Mouse (Mus musculus) right cerebral cortex, postnatal 25 days (tissue): ENCODE data around the gene Lpar3.
"Not testable (repeated sequence)": the region's sequence is repeated elsewhere in the genome, so short reads cannot be mapped to it uniquely, and the experiment has no call there.

Source experiments
- DNase-seq: peaks from one replicate; pipeline ENCODE4 v3.0.0; 2022

Gene Lpar3

DNA sequence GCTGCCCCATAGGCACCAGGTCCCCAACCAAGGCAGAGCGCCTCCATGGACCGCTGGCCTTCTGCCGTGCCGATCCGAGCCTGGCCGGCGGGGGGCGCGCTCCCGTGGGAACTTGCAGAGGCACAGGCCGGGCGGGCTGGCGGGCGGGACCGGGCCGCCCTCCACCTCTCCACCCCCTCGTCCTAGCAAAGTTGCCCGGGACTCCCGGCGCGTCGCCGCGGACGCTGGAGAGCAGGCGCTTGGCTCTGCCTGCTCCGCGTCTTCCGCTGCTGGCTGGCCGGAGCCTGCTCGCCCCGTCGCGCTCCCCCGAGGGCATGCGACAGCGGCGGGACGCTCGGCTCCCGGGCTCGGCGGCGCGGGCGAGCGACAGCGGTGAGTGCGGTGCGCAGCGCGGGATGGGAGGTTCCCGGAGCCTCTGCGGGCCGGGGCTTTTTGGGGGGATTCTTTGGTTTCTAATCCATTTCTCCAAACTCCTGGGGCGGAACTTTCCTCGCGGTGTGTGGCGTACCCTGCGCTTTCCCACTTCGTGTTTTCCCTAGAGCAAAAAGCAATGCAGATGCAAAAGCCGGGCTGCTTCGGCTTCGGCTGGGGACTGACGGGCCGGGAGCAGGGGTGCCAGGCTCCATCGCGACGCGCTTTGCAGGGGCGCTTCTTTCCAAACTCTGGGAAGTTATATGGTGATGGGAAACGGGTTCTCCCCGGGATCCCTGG is at the start of gene Lpar3:
TSS of gene Lpar3 (plus strand) at position 188 of the 711 bp plus-strand sequence.
- DNase-seq, result peak; percentile 21

- no peak for DNase-seq
Measured at GRCm38 (mm10) chr3:146173030-146173429, 47.7 kb upstream of the Lpar3 start.

DNA sequence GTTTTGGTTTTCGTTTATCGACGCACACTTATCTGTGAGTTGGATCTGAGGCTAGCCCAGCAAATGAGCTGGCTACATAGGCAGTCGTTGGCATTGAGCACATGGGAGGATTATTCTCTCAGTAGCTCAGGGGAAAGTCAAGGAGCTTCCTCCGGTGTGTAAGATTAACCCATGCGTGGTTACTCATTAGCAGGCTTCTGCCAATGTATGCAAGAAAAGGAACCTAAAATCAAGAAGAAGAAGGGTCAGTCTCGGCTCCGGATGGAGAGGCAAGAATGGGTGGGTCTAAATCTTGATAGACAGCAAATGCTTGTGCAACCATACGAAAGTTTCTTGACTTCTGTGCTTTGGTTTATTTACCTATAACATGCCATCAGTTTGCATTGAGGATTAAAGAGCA is 46.5 kb upstream of the Lpar3 start:
- DNase-seq, result no peak

DNA sequence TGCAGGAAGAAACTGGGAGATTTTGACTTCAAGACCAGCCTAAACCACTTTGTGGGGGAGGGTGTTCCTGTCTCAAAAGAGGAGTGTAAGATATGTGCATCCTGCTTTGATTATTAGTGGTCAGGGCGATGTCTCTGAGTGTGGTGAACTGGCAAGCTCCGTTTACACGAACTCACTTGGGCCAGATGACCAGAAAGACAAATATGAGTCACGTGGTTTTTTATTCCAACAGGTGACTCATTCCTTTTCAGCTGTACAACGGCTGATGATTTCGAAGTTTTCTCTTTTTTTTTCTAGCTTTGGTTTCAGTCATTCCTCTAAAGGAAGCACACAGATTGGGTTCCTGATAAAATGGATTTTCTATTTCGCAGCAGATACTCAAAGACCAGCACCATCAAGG is 43.5 kb upstream of the Lpar3 start:
- DNase-seq, result no peak

- DNase-seq, result peak; percentile 75
Measured at GRCm38 (mm10) chr3:146177748-146178582, 42.8 kb upstream of the Lpar3 start.

- DNase-seq, result no peak
Measured at GRCm38 (mm10) chr3:146180341-146180740, 40.4 kb upstream of the Lpar3 start.

DNA sequence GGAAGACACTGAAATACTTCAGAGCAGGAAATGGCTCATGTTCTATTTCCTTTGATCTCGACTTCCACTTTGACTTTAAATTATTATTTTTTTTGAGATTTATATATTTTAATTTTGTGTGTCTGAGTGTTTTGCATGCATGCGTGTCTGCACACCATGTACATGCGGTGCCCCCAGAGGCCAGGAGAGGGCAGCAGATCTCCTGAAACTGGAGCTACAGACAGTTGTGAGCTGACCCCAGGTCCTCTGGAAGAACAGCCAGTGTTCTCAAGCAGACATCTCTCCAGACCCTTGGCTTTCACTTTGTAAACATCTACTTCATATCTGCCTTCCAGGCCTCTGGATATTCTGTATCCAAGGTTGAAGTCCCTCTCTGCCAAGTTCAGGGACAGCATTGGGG is 39.8 kb upstream of the Lpar3 start:
- no peak for DNase-seq

DNA sequence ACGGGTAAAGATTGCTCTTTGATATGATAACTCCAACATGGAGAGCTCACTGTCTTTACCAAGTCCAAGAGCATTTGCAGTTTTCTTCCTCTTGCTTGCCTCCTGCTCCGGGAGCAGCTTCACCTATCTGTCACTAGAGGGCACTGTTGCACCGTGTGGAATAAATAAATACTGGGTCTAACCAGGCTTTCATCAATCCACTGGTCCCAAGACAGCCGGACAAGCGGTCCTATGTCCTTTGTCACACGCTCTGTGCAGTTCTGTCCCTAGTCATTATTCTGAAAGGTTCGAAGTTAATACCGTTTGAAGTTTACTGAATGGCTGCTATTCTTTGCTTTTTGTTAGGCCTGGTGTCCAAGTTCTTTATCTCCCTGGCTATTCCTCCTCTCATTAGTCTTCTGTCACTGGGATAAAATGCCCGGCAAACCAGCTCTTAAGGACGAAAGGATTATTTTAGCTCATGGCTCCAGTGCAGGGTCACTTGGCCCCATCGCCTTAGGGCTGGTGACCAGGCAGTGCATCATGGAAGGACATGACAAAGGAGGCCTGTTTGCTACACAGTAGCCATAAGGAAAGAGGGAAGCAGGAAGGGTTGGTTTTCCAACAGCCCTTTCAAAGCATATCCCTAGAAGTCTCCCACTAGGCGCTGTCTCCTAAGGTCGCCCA is 35.6 kb upstream of the Lpar3 start:
- DNase-seq, result peak; percentile 65

GRCm38 (mm10) chr3:146186033-146186432 is 34.7 kb upstream of the Lpar3 start:
- no peak for DNase-seq

DNA sequence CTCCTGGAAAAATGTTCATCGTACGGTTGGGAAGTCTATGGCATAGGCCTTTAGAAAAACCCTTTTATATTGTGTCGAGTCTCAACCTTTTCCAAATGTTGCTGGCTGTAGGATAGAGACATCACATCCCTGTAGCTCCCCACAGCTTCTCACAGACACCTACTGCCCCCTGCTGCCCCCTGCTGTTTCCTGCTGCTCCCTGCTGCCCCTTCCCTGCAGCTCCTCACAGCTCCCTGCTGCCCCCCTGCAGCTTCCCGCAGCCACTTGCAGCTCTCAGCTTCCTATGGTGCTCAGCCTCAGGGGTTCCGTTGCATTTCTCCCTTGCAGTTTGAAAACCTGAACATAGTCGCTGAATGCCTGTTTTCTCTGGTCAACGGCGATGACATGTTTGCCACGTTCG is 30.8 kb upstream of the Lpar3 start:
- no peak for DNase-seq

- no peak for DNase-seq
Measured at GRCm38 (mm10) chr3:146192507-146192906, 28.3 kb upstream of the Lpar3 start.

DNA sequence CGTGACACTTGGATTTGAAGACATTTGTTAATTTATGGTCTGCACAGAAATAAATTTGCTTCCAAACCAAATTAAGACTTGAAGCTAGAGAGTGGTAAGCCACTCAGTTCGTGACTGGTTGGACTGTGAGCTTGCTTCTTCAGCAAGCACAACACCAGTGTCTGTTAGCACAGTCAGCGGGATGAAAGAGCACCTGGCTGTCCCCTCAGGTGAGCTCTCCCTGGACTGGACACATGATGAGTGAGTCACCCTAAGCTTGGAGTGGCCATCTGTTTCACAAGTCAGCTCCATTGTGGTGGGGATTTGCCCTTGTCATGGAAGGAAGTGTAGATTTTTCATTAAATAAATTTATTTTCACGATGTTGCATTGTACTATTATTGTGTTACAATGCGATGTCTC is 25.6 kb upstream of the Lpar3 start:
- no peak for DNase-seq

- DNase-seq, result no peak
Measured at GRCm38 (mm10) chr3:146196301-146196700, 24.5 kb upstream of the Lpar3 start.

- DNase-seq, result no peak
Measured at GRCm38 (mm10) chr3:146196780-146197743, 23.7 kb upstream of the Lpar3 start.

DNA sequence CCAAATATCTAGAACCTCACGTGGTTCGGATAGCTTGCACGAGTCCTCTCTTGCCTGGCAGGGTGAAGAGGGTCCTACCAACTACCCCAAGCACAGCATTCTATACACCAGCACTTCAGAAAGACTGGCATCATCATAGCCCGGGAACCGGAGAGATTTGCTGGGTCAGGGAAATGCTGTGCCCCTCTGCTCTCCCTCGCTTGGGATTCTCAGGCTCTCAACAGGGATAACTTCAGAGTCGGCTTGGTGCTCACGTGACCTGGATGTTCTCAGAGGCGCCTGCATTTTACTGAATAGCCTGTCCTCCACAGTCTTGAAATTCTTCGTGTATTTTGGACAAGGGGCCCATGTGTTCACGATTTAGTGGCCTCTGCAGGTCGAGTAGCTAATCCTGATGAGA is 23.0 kb upstream of the Lpar3 start:
- no peak for DNase-seq

GRCm38 (mm10) chr3:146198803-146199481 is 21.8 kb upstream of the Lpar3 start:
- DNase-seq, result no peak

- DNase-seq, result no peak
Measured at GRCm38 (mm10) chr3:146199486-146199885, 21.3 kb upstream of the Lpar3 start.

DNA sequence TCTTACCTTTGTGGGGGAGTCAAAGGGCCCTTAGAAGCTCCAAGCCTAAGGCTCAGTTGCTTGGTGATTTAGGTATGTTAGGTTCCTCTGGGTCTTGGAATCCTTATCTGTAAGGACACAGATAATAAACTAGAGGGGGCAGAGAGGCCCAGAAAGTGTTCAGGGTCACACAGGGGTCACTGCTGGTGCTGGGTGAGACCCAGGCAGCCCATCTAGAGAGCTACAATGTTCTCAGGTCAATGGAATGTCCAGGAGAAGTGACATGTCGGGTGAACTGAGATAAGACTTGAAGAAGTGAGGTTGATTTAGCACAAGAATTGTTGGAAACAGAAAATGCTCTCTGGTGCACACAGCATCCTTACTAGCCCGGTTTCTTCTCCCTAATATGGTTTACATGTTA is 16.4 kb upstream of the Lpar3 start:
- no peak for DNase-seq

DNA sequence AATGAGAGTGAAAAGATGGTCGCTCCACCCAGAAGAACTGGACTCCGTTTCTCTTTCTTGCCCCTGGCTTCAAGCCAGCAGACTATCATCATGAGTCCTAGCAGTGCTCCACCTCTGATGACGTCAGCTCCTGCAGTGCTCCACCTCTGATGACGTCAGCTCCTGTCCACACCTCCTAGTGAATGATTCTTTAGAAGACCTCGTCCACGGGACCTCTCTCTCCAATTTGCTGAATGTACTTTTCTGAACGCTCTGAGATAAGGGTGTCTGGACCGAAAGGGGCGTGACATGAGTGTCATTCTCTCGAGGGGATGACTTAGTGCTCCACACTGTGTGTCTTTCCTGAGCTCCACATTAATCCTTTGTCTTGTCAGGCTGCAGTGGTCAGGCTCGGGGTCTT is 15.5 kb upstream of the Lpar3 start:
- DNase-seq, result no peak

DNA sequence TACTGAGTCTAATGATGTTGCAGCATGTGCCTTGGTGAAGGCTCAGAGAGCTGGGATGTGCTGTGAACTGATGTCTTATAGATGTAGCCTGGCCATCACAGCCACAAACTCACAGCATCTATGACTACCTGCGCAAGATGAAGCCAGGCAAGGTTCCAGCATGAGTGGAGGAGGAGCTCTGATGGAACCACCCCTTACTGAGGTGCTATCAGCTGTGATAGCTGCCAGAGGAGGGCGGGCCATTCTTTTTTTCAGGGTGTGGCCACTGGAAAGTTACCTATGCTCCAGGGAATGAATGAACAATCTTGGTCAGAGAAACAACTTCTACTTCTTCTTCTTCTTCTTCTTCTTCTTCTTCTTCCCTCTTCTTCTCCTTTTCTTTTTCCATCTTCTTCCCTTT is 14.1 kb upstream of the Lpar3 start:
- no peak for DNase-seq

DNA sequence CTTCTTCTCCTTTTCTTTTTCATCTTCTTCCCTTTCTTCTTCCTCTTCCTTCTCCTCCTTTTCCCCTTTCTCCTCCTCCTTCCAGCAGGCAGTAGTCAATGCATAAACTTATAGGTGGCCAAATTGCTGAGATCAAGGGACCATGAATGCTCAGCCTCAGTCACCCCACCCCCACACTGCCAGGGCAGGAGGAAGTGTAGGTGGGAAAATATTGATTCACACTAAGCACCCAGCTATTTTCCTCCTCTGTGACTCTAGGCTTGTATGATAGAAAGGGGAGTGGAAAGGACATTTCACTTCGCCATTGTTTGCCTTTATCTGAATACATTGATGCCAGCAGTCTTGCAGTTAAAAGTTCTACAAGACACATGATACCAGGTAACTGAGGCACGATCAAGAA is 13.3 kb upstream of the Lpar3 start:
- no peak for DNase-seq

GRCm38 (mm10) chr3:146209759-146210158 is 11.0 kb upstream of the Lpar3 start:
- not testable (repeated sequence) for DNase-seq
